Mouse (Mus musculus) cerebellum, adult 2 months (tissue): ENCODE measurements around the gene Smim26. TPM values are rescaled to one million over a fixed set of nuclear protein-coding genes. Genes with fewer than 3 reads are reported as not detected.
"Not testable (repeated sequence)": the region's sequence is repeated elsewhere in the genome, so short reads cannot be mapped to it uniquely, and the experiment has no call there.

Experiments used
- DNase-seq, 2 experiments: peaks; one replicate each; pipeline ENCODE4 v3.0.0; 2021
- H3K27ac ChIP-seq: fragments of 200-500 bp; 2 replicates; pipeline ENCODE4 v1.5.1; 2012; ENCODE audit warnings: low read length, control low read depth, inconsistent platforms; ENCODE audit not compliant: insufficient read depth
- H3K27me3 ChIP-seq: fragments of 200-500 bp; 2 replicates; pipeline ENCODE4 v1.6.1; 2012; ENCODE audit warnings: inconsistent platforms, mild to moderate bottlenecking, low read length, moderate library complexity; ENCODE audit not compliant: control insufficient read depth, insufficient read depth
- H3K4me1 ChIP-seq: fragments of 200-500 bp; 2 replicates; pipeline ENCODE4 v1.6.1; 2011; ENCODE audit warnings: low read length; ENCODE audit not compliant: control insufficient read depth, insufficient read depth
- H3K4me3 ChIP-seq: fragments of 200-500 bp; replicated peaks from 2 replicates; pipeline ENCODE3; 2011; ENCODE audit warnings: mild to moderate bottlenecking, low read depth, low read length, control low read depth; ENCODE audit not compliant: insufficient read depth
- CTCF ChIP-seq: fragments of 200-500 bp; IDR thresholded peaks from 2 replicates; pipeline ENCODE4 v1.5.1; 2011; ENCODE audit warnings: low read depth, mild to moderate bottlenecking, control low read depth, low read length, moderate library complexity, borderline replicate concordance; ENCODE audit not compliant: insufficient read depth
- POLR2A ChIP-seq: fragments of 200-500 bp; IDR thresholded peaks from 2 replicates; pipeline ENCODE4 v1.6.1; 2011; ENCODE audit warnings: low read length, control low read depth, borderline replicate concordance; ENCODE audit not compliant: insufficient read depth
- WGBS: fragments of 180-500 bp; shearing (Covaris S2); methylation state at CpG from one replicate; pipeline ENCODE4 v1.1.7; 2018; 5-methylcytosine and 5-hydroxymethylcytosine counted together
- polyA plus RNA-seq: library from polyadenylated mRNA; depleted of rRNA; stranded (reverse); fragments of >200 nt; gene quantifications from 2 replicates; pipeline ENCODE4 v1.2.3, GENCODE M21; 2012

Smim26 gene
- polyA plus RNA-seq, 1 experiment = 99.1 TPM

DNA sequence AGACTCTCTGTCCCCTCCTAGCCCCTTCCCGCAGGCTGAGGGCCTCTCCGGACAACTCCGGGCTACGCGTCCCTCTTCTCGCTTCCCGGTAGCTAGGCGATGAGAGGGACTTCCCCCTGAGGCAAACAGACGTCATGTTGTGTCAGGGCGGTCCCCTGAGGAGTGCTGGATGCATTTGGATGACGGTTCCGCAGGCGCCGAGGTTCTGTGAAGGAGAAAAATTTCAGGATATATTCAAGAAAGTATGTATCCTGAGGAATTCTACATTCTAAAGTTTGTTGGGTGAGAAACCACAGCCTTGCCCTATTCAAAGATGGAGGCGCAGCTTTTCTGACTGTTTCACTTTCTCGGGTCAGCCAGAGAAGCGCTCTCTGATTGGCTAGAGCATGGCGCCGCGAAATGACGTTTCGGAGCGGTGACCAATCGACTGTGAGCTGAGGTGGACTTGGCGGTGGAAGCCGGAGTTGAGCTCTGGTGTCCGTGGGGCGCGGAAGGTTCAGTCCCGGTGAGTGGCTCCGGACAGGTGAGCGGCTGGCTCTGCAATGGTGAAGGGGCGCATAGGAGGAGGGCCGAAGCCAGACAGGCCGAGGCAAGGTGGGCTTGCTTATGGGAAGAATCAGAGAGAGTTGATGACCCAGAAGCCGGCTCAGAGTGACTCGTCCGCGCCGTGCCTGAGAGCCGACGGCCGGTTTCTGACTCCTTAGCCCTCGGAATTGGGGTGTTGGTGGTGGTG, 37.9 kb upstream of the Smim26 start, which contains the start of gene Sec23b:
TSS of gene Sec23b (plus strand) at position 410 of the 733 bp plus-strand sequence.
- Histone ChIP-seq H3K4me1 (no peaks in the 10 kb centered on the region), H3K4me3 (peak within 1 kb of the TSS; percentile 94), H3K27ac (peak within 1 kb of the TSS; percentile 58), H3K27me3 (no peaks in the 10 kb centered on the region)
- WGBS = under 1% methylated on average over 44 of the region's 44 CpGs
- TF ChIP-seq CTCF (no peak), POLR2A (peak; percentile 74)
- peak; percentile 98 for DNase-seq

DNA sequence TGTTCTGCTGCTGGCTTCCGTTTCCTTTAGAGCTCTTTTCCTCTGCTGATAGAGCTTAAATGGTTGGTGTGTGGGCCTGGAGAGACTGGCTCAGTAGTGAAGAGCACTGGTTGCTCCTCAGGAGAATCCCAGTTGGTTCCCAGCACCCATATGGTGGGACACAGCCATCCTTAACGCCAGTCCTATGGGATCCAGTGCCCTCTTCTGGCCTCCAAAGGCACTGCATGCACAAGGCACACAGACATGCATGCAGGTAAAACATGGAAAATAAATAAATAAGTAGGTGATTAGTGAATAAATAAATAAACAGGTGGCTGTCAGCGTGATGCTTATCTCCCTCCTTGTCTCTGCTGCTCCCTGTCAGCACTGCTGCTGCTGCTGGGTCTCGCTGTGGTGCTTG, 5.1 kb upstream of the Smim26 start:
- Histone ChIP-seq H3K4me3 (no peak overlapping the region), H3K27ac (no peak overlapping the region), H3K27me3 (no peaks in the 10 kb centered on the region), H3K4me1 (no peaks in the 10 kb centered on the region)
- no peak for DNase-seq
- TF ChIP-seq POLR2A = no peak
- TF ChIP-seq CTCF = peak; percentile 30; the same call in 1 of the 2 replicates
- 82% methylated on average over 4 of the region's 4 CpGs for WGBS

DNA sequence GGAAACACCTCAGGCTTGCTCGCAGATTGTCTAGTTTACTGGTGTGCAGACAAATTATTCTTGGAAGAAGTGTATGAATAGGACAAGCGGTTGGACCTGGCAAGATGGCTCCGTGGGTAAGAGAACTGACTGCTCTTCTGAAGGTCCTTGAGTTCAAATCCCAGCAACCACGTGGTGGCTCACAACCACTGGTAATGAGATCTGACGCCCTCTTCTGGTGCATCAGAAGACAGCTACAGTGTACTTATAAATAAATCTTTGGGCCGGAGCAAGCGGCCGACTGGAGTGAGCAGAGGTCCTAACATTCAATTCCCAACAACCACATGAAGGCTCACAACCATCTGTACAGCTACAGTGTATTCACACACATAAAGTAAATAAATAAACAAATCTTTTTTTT, 818 bp upstream of the Smim26 start:
- H3K4me3 ChIP-seq, H3K4me1 ChIP-seq, DNase-seq, H3K27ac ChIP-seq, H3K27me3 ChIP-seq: not testable (repeated sequence)
- 71% methylated on average over 8 of the region's 8 CpGs for WGBS

DNA sequence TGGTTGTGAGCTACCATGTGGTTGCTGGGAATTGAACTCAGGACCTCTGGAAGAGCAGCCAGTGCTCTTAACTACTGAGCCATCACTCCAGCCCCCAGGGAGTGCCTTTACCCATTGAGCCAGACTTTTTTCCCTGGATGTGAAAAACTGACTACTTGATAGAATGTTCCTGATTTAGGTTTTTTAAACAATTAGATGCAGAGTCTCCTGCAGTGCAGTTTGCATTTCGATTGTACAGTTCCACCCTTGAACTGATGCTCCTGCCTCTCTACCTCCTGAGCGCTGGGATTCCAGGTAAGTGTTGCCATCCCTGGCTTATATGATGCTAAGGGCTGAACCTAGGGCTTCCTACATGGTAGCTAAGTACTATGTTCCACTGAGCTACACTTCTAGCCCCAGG, 4.2 kb downstream of the Smim26 start:
- WGBS = 72% methylated on average over 2 of the region's 2 CpGs
- H3K27ac ChIP-seq = no peak overlapping the region
- H3K27me3 ChIP-seq = no peaks in the 10 kb centered on the region
- no peak overlapping the region for H3K4me3 ChIP-seq
- no peak for TF ChIP-seq CTCF
- TF ChIP-seq POLR2A = no peak
- DNase-seq = no peak
- no peaks in the 10 kb centered on the region for H3K4me1 ChIP-seq

DNA sequence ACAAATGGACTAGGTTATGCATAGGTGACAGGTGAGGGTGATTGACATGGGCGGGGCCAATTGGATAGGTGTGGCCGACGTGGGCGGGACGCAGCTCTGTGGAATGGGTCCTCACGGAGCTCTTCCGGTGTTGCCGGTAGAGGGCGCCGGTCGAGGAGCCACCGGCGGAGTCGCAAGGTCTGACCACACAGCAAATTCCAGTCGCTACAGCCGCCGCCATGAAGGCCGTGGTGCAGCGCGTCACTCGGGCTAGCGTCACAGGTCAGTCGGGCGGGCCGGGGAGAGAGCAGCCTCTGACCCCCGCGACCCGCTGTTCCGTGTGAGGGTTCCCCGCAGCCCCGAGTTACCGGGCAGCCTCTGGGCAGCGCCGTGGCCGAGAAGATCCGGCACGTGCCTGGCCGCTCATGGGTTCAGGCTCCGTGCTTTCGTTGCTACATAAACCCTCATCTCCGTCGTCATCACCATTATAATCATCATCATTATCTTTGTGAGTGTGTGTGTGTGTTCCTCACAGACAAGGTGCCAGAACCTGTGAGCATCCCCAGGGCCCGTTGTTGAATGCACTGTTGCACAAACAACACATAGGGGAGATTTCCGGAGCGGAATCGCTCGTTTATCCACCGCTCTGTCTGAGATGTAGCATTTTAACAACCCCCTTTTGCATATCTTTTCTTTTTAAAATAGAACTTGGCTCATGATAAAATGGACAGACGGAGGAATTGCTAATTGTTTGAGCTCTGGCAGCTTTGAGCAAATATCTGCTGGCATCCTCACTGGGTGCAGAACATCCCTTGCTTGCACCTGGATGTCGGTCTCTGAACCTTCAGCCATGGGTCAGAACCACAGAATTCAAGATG, 6.2 kb downstream of the Smim26 start, which contains the start of gene Dtd1:
TSS of gene Dtd1 (plus strand) at position 67 of the 857 bp plus-strand sequence.
- peak; percentile 93 to 94 for DNase-seq
- TF ChIP-seq CTCF = peak; percentile 73
- TF ChIP-seq POLR2A = peak; percentile 85
- H3K27ac ChIP-seq = peak within 1 kb of the TSS; percentile 84
- no peaks in the 10 kb centered on the region for H3K27me3 ChIP-seq
- peak within 1 kb of the TSS; percentile 83 for H3K4me3 ChIP-seq
- WGBS = under 1% methylated on average over 50 of the region's 50 CpGs
- no peaks in the 10 kb centered on the region for H3K4me1 ChIP-seq

DNA sequence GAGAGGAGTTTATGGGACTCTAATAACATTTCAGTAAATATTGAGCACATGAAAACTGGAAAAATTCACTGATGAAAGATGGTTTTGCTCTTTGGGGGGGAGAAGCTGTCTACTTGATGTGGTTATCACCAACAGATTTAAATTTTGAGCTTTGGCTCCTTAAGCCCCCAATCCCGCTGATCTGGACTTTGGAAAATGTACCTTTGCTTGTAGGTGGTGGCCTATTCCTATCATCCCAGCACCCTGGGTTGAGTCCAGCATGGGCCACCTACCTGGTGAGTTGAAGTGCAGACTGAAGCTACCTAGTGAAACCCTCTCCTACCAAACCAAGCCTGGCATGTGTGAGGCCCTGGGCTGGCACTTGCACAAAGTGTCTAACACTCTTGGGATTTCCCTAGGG, 7.7 kb downstream of the Smim26 start:
- no peak for DNase-seq
- no peaks in the 10 kb centered on the region for H3K4me1 ChIP-seq
- 95% methylated on average over 1 of the region's 1 CpGs for WGBS
- no peaks in the 10 kb centered on the region for H3K27me3 ChIP-seq
- H3K27ac ChIP-seq = no peak overlapping the region
- H3K4me3 ChIP-seq = no peak overlapping the region
- TF ChIP-seq CTCF = no peak
- TF ChIP-seq POLR2A = no peak

DNA sequence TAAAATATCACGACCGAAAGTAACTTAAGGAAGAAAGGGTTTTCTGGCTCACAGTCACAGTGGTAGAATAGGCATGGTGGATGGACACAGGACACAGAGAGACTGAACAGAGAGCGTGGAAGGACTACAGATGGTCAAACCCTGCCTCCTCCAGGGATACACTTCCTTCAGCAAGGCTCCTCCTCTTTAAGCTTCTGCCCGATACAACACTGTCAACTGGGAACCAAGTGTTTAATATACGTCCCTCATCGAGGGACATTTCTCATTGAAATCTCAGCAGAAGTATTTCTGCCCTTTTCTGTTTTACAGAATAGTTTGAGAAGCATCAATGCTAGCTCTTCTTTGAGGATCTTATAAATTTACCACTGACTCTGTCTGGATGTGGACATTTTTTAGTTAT, 20.1 kb downstream of the Smim26 start:
- no peaks in the 10 kb centered on the region for H3K27me3 ChIP-seq
- no peak overlapping the region for H3K27ac ChIP-seq
- no peak overlapping the region for H3K4me3 ChIP-seq
- 95% methylated on average over 6 of the region's 6 CpGs for WGBS
- H3K4me1 ChIP-seq = no peaks in the 10 kb centered on the region
- no peak for TF ChIP-seq POLR2A
- TF ChIP-seq CTCF = no peak
- DNase-seq = no peak
